In genomic region chr2:156913191-156913590, GRCm38 (mm10) we compare ENCODE assay signal across 20 mouse cellular contexts. TPM values are rescaled to one million over a fixed set of nuclear protein-coding genes. Genes with fewer than 3 reads are reported as not detected.
DNase-seq lines count a peak whose midpoint lies in the region; ATAC-seq and TF ChIP-seq lines count a peak whose summit lies in the region.
"Had no signal": no experiment of that assay in that cellular context is flagged by ENCODE, and none has a peak within 500 bp of the region (broad histone marks: within the 10 kb centered on the region; RNA-seq: fewer than 3 reads in every experiment).

No protein-coding gene starts in this region.

- peak; percentile 47 for DNase-seq in hindbrain, embryonic 14.5 days (ENCODE audit: low spot score)
- no peak for DNase-seq in hindbrain, embryonic 10.5 days (ENCODE audit: low spot score)
- peak; percentile 51 for DNase-seq in lung, postnatal 0 days (ENCODE audit: low spot score)
- DNase-seq in lung, postnatal 25 days (ENCODE audit: low spot score), result no peak
- DNase-seq in MN1 (ENCODE audit: low spot score), result peak; percentile 17
- peak; percentile 69 for DNase-seq in brain, embryonic 14.5 days (ENCODE audit: low read depth)
- no peak for DNase-seq in ovary, postnatal 36 days (ENCODE audit: low spot score)
- DNase-seq: adrenal gland, adult 2 months; cerebellum, adult 11 months; cerebellum, postnatal 25 days; embryo, embryonic 11 days; gastrocnemius, postnatal 25 days; kidney, adult 9 months; spleen, adult 18-20 months; thymus, postnatal 25 days had no signal

- no peaks in the 10 kb centered on the region for H3K9me3 ChIP-seq in hindbrain, embryonic 14.5 days (ENCODE audit: control insufficient read depth, low read length)
- H3K9me3 ChIP-seq in hindbrain, embryonic 10.5 days, result no peaks in the 10 kb centered on the region
- no peaks in the 10 kb centered on the region for H3K9me3 ChIP-seq in lung, postnatal 0 days (ENCODE audit: low read length)
- H3K9me3 ChIP-seq: forebrain, embryonic 10.5 days; liver, embryonic 12.5 days; lung, embryonic 15.5 days; midbrain, embryonic 15.5 days had no signal

- no peaks in the 10 kb centered on the region for H3K4me1 ChIP-seq in hindbrain, embryonic 14.5 days (replicated peaks; ENCODE audit: control insufficient read depth, insufficient read depth, low read length)
- H3K4me1 ChIP-seq in hindbrain, embryonic 10.5 days (replicated peaks), result no peaks in the 10 kb centered on the region
- H3K4me1 ChIP-seq in lung, postnatal 0 days (ENCODE audit: insufficient read depth, low read depth, low read length), result no peaks in the 10 kb centered on the region
- H3K4me1 ChIP-seq: forebrain, embryonic 10.5 days; lung, embryonic 15.5 days; midbrain, embryonic 15.5 days had no signal

- no peak overlapping the region for H3K4me2 ChIP-seq in hindbrain, embryonic 14.5 days (replicated peaks)
- H3K4me2 ChIP-seq in lung, postnatal 0 days (replicated peaks; ENCODE audit: low read depth, low read length), result no peak overlapping the region
- H3K4me2 ChIP-seq: liver, embryonic 12.5 days; lung, embryonic 15.5 days; midbrain, embryonic 15.5 days had no signal

- 66% methylated on average over 5 of the region's 5 CpGs for WGBS in hindbrain, embryonic 14.5 days
- 87% methylated on average over 5 of the region's 5 CpGs for WGBS in hindbrain, embryonic 10.5 days
- 44% methylated on average over 5 of the region's 5 CpGs for WGBS in lung, postnatal 0 days

- no peaks in the 10 kb centered on the region for H3K36me3 ChIP-seq in hindbrain, embryonic 14.5 days (replicated peaks; ENCODE audit: control insufficient read depth, insufficient read depth)
- H3K36me3 ChIP-seq in hindbrain, embryonic 10.5 days, result no peaks in the 10 kb centered on the region
- no peaks in the 10 kb centered on the region for H3K36me3 ChIP-seq in lung, postnatal 0 days (ENCODE audit: insufficient read depth, low read length)
- H3K36me3 ChIP-seq: forebrain, embryonic 10.5 days; liver, embryonic 12.5 days; lung, embryonic 15.5 days; midbrain, embryonic 15.5 days had no signal

- H3K27ac ChIP-seq in hindbrain, embryonic 14.5 days, result no peak overlapping the region
- no peak overlapping the region for H3K27ac ChIP-seq in hindbrain, embryonic 10.5 days
- H3K27ac ChIP-seq in lung, postnatal 0 days (ENCODE audit: low read length), result no peak overlapping the region
- H3K27ac ChIP-seq: forebrain, embryonic 10.5 days; liver, embryonic 12.5 days; lung, embryonic 15.5 days; midbrain, embryonic 15.5 days had no signal

- H3K27me3 ChIP-seq in hindbrain, embryonic 14.5 days (ENCODE audit: control insufficient read depth, insufficient read depth, low read length), result no peaks in the 10 kb centered on the region
- no peaks in the 10 kb centered on the region for H3K27me3 ChIP-seq in hindbrain, embryonic 10.5 days (ENCODE audit: insufficient read depth, poor library complexity, severe bottlenecking)
- no peaks in the 10 kb centered on the region for H3K27me3 ChIP-seq in lung, postnatal 0 days (replicated peaks; ENCODE audit: insufficient read depth, low read length)
- H3K27me3 ChIP-seq: lung, embryonic 15.5 days; midbrain, embryonic 15.5 days had no signal

- H3K9ac ChIP-seq in hindbrain, embryonic 14.5 days, result no peak overlapping the region
- H3K9ac ChIP-seq in lung, postnatal 0 days (replicated peaks; ENCODE audit: low read depth), result no peak overlapping the region
- H3K9ac ChIP-seq: liver, embryonic 12.5 days; lung, embryonic 15.5 days; midbrain, embryonic 15.5 days had no signal

- H3K4me3 ChIP-seq in hindbrain, embryonic 14.5 days (replicated peaks; ENCODE audit: low read length), result no peak overlapping the region
- no peak overlapping the region for H3K4me3 ChIP-seq in hindbrain, embryonic 10.5 days
- no peak overlapping the region for H3K4me3 ChIP-seq in lung, postnatal 0 days (ENCODE audit: low read depth, low read length)
- H3K4me3 ChIP-seq: forebrain, embryonic 10.5 days; liver, embryonic 12.5 days; lung, embryonic 15.5 days; midbrain, embryonic 15.5 days had no signal

- TF ChIP-seq CTCF in lung, postnatal 0 days (IDR thresholded peaks at IDR 0.05), result no peak
- TF ChIP-seq CTCF in brain, embryonic 14.5 days (IDR thresholded peaks at IDR 0.05; ENCODE audit: borderline replicate concordance, extremely low read depth, insufficient read depth, insufficient read length), result no peak

- no peak for TF ChIP-seq EP300 in lung, postnatal 0 days (IDR thresholded peaks at IDR 0.05)

- TF ChIP-seq POLR2A in brain, embryonic 14.5 days (IDR thresholded peaks at IDR 0.05; ENCODE audit: borderline replicate concordance, extremely low read depth, insufficient read depth, insufficient read length, poor library complexity, severe bottlenecking), result no peak

- ATAC-seq in hindbrain, embryonic 14.5 days (ENCODE audit: low FRiP score), result no peak
- ATAC-seq in lung, postnatal 0 days, result no peak
- ATAC-seq: CD4-positive, CD25-positive, alpha-beta regulatory T cell, adult 4 months; liver, embryonic 12.5 days; midbrain, embryonic 15.5 days had no signal

RNA-seq across cellular contexts. Expression of gene Sla2, which starts 26.2 kb away (rescaled TPM):
- polyA plus RNA-seq in hindbrain, embryonic 14.5 days (2014; fragmentation: Nextera tagmentation; extraction: Ambion mirVana), result 0.14 and 0.20 TPM in 2 replicates
- polyA plus RNA-seq in hindbrain, embryonic 10.5 days (2016; fragmentation: Nextera tagmentation; extraction: Ambion mirVana), result 0.37 and 0.90 TPM in 2 replicates
- 0.49 and 0.65 TPM in 2 replicates for polyA plus RNA-seq in lung, postnatal 0 days (2015; fragmentation: Nextera tagmentation; extraction: Ambion mirVana)
- 0.03 and 0.06 TPM in 2 replicates for polyA plus RNA-seq in brain, embryonic 14.5 days (2012; rRNA removed)

RNA-seq across cellular contexts. Expression of gene Rab5if, which starts 50.3 kb away (rescaled TPM):
- polyA plus RNA-seq in hindbrain, embryonic 14.5 days (2014; fragmentation: Nextera tagmentation; extraction: Ambion mirVana), result 174 and 176 TPM in 2 replicates
- polyA plus RNA-seq in hindbrain, embryonic 10.5 days (2016; fragmentation: Nextera tagmentation; extraction: Ambion mirVana), result 184 and 188 TPM in 2 replicates
- polyA plus RNA-seq in lung, postnatal 0 days (2015; fragmentation: Nextera tagmentation; extraction: Ambion mirVana), result 271 and 290 TPM in 2 replicates
- 118 and 143 TPM in 2 replicates for polyA plus RNA-seq in brain, embryonic 14.5 days (2012; rRNA removed)

RNA-seq across cellular contexts. Expression of gene 4930518I15Rik, which starts 55.4 kb away (rescaled TPM):
- 4.0 and 5.4 TPM in 2 replicates for polyA plus RNA-seq in hindbrain, embryonic 14.5 days (2014; fragmentation: Nextera tagmentation; extraction: Ambion mirVana)
- polyA plus RNA-seq in hindbrain, embryonic 10.5 days (2016; fragmentation: Nextera tagmentation; extraction: Ambion mirVana), result 8.1 and 9.4 TPM in 2 replicates
- 4.1 and 5.5 TPM in 2 replicates for polyA plus RNA-seq in lung, postnatal 0 days (2015; fragmentation: Nextera tagmentation; extraction: Ambion mirVana)
- polyA plus RNA-seq in brain, embryonic 14.5 days (2012; rRNA removed), result 3.3 and 4.6 TPM in 2 replicates

Comparison
In these comparisons a context has a peak if more than half of its experiments do, and no peak if none do; other contexts are left out.
1. DNase-seq: peak in hindbrain, embryonic 14.5 days (single experiment), lung, postnatal 0 days (single experiment), MN1 (single experiment) and brain, embryonic 14.5 days (single experiment); none in hindbrain, embryonic 10.5 days (single experiment), lung, postnatal 25 days (single experiment) and ovary, postnatal 36 days (single experiment).